26 mouse cellular contexts compared by ENCODE assay signal in the genomic region with DNA sequence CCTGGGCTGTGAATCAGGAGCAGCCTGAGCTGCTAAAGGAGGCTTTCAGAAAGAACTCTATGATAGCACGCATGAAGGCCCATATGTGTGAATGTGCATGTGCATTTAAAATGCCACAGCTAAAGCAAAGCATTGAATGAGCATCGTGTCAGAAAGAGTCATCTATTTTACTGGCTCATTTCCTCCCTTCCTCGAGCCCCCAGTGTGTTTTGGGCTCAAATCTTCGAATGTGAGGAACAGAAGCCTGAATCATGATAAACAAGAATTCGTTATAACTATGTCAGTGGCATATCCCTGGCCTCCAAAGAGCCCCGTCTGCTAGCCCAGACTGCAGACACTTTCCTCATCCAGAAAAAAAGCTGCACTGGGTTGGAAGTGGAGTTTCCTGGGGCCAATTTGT.
A peak's percentile ranks its signal among the peaks of the same experiment; 100 is the strongest.
DNase-seq lines count a peak whose midpoint lies in the region; ATAC-seq and TF ChIP-seq lines count a peak whose summit lies in the region.
"Had no signal": no experiment of that assay in that cellular context is flagged by ENCODE, and none has a peak within 500 bp of the region (broad histone marks: within the 10 kb centered on the region; RNA-seq: fewer than 3 reads in every experiment).

No protein-coding gene starts in this region.

- H3K4me2 ChIP-seq in hindbrain, embryonic 11.5 days (replicated peaks; ENCODE audit: low read depth, low read length), result no peak overlapping the region
- H3K4me2 ChIP-seq in hindbrain, embryonic 16.5 days (ENCODE audit: low read length), result no peak overlapping the region
- H3K4me2 ChIP-seq: embryonic facial prominence, embryonic 12.5 days; heart, embryonic 15.5 days; intestine, embryonic 15.5 days; limb, embryonic 15.5 days; liver, embryonic 15.5 days; lung, embryonic 15.5 days had no signal

- no peaks in the 10 kb centered on the region for H3K36me3 ChIP-seq in hindbrain, embryonic 10.5 days
- H3K36me3 ChIP-seq in hindbrain, embryonic 11.5 days (ENCODE audit: control insufficient read depth, insufficient read depth, low read length), result no peaks in the 10 kb centered on the region
- no peaks in the 10 kb centered on the region for H3K36me3 ChIP-seq in embryonic facial prominence, embryonic 10.5 days (replicated peaks)
- H3K36me3 ChIP-seq in hindbrain, embryonic 16.5 days (ENCODE audit: control insufficient read depth, insufficient read depth, low read length), result no peaks in the 10 kb centered on the region
- H3K36me3 ChIP-seq: embryonic facial prominence, embryonic 12.5 days; G1E; heart, embryonic 15.5 days; intestine, embryonic 15.5 days; limb, embryonic 15.5 days; liver, embryonic 15.5 days; lung, embryonic 15.5 days had no signal

- no peak for TF ChIP-seq CTCF in layer of hippocampus, adult 2 months (conservative IDR thresholded peaks at IDR 0.05)

- peaks cover 4% of the 10 kb centered on the region for H3K27me3 ChIP-seq in hindbrain, embryonic 10.5 days (ENCODE audit: insufficient read depth, poor library complexity, severe bottlenecking)
- H3K27me3 ChIP-seq in hindbrain, embryonic 11.5 days (ENCODE audit: control insufficient read depth, insufficient read depth, low read length), result no peaks in the 10 kb centered on the region
- H3K27me3 ChIP-seq in embryonic facial prominence, embryonic 10.5 days (replicated peaks; ENCODE audit: low read depth, poor library complexity, severe bottlenecking), result no peaks in the 10 kb centered on the region
- no peaks in the 10 kb centered on the region for H3K27me3 ChIP-seq in hindbrain, embryonic 16.5 days (replicated peaks; ENCODE audit: control insufficient read depth, insufficient read depth, low read length)
- H3K27me3 ChIP-seq: embryonic facial prominence, embryonic 12.5 days; heart, embryonic 15.5 days; intestine, embryonic 15.5 days; limb, embryonic 15.5 days; liver, embryonic 15.5 days; lung, embryonic 15.5 days; megakaryocyte, embryonic 14.5 days; Patski had no signal

- H3K27ac ChIP-seq in hindbrain, embryonic 10.5 days, result 0 out of 2 replicates have a peak overlapping the region, but pooled peaks have one; percentile 53
- H3K27ac ChIP-seq in hindbrain, embryonic 11.5 days (ENCODE audit: low read depth, low read length), result no peak overlapping the region
- H3K27ac ChIP-seq in layer of hippocampus, adult 2 months, result peak overlapping the region; percentile 48; the same call in 1 of the 2 replicates
- H3K27ac ChIP-seq in embryonic facial prominence, embryonic 10.5 days (replicated peaks), result peak overlapping the region; percentile 63
- H3K27ac ChIP-seq in hindbrain, embryonic 16.5 days (ENCODE audit: low read depth, low read length), result no peak overlapping the region
- H3K27ac ChIP-seq: embryonic facial prominence, embryonic 12.5 days; gastrocnemius, adult 2 months; heart, embryonic 15.5 days; intestine, embryonic 15.5 days; left cerebral cortex, adult 2 months; limb, embryonic 15.5 days; liver, embryonic 15.5 days; lung, embryonic 15.5 days had no signal

- no peak for ATAC-seq in hindbrain, embryonic 11.5 days (ENCODE audit: low FRiP score)
- 0 out of 2 replicates have a peak, but pooled peaks have one; percentile 37 for ATAC-seq in hindbrain, embryonic 16.5 days
- ATAC-seq: intestine, embryonic 15.5 days; Patski had no signal

- DNase-seq in hindbrain, embryonic 10.5 days (ENCODE audit: low spot score), result no peak
- no peak for DNase-seq in hindbrain, embryonic 11.5 days (ENCODE audit: low spot score)
- DNase-seq in layer of hippocampus, adult 2 months (ENCODE audit: low spot score in 2 of 2), result no peak
- no peak for DNase-seq in layer of hippocampus, adult 9-10 months (ENCODE audit: low spot score)
- no peak for DNase-seq in embryonic facial prominence, embryonic 10.5 days (ENCODE audit: low spot score)
- no peak for DNase-seq in frontal cortex, postnatal 10 days (ENCODE audit: low spot score in 2 of 2)
- no peak for DNase-seq in spleen, postnatal 4 days (ENCODE audit: low spot score in 2 of 2)
- DNase-seq: adrenal gland, adult 8-10 months; cerebellum, adult 8-10 months; gastrocnemius, adult 2 months; heart, postnatal 4 days; kidney, adult 8-10 months; lung, postnatal 36 days; midbrain, embryonic 14.5 days; spleen, adult 18-20 months had no signal

- no peak overlapping the region for H3K9ac ChIP-seq in hindbrain, embryonic 11.5 days (ENCODE audit: low read depth, low read length)
- no peak overlapping the region for H3K9ac ChIP-seq in hindbrain, embryonic 16.5 days (ENCODE audit: low read depth, low read length)
- H3K9ac ChIP-seq: embryonic facial prominence, embryonic 12.5 days; heart, embryonic 15.5 days; intestine, embryonic 15.5 days; limb, embryonic 15.5 days; liver, embryonic 15.5 days; lung, embryonic 15.5 days had no signal

- peaks cover 32% of the 10 kb centered on the region for H3K4me1 ChIP-seq in hindbrain, embryonic 10.5 days (replicated peaks)
- no peaks in the 10 kb centered on the region for H3K4me1 ChIP-seq in hindbrain, embryonic 11.5 days (replicated peaks; ENCODE audit: control insufficient read depth, insufficient read depth, low read length)
- peaks cover 36% of the 10 kb centered on the region for H3K4me1 ChIP-seq in embryonic facial prominence, embryonic 10.5 days
- no peaks in the 10 kb centered on the region for H3K4me1 ChIP-seq in hindbrain, embryonic 16.5 days (ENCODE audit: control insufficient read depth, insufficient read depth, low read depth, low read length)
- H3K4me1 ChIP-seq: liver, embryonic 15.5 days; megakaryocyte, embryonic 14.5 days had no signal

- H3K4me3 ChIP-seq in hindbrain, embryonic 10.5 days, result no peak overlapping the region
- no peak overlapping the region for H3K4me3 ChIP-seq in hindbrain, embryonic 11.5 days (ENCODE audit: low read depth, low read length)
- H3K4me3 ChIP-seq in layer of hippocampus, adult 2 months, result no peak overlapping the region
- H3K4me3 ChIP-seq in embryonic facial prominence, embryonic 10.5 days, result no peak overlapping the region
- no peak overlapping the region for H3K4me3 ChIP-seq in hindbrain, embryonic 16.5 days (ENCODE audit: low read length)
- H3K4me3 ChIP-seq: embryonic facial prominence, embryonic 12.5 days; gastrocnemius, adult 2 months; heart, embryonic 15.5 days; intestine, embryonic 15.5 days; left cerebral cortex, adult 2 months; limb, embryonic 15.5 days; liver, embryonic 15.5 days; lung, embryonic 15.5 days; megakaryocyte, embryonic 14.5 days had no signal

- no peaks in the 10 kb centered on the region for H3K9me3 ChIP-seq in hindbrain, embryonic 10.5 days
- no peaks in the 10 kb centered on the region for H3K9me3 ChIP-seq in hindbrain, embryonic 11.5 days (ENCODE audit: control insufficient read depth, low read length)
- H3K9me3 ChIP-seq in embryonic facial prominence, embryonic 10.5 days, result no peaks in the 10 kb centered on the region
- H3K9me3 ChIP-seq in hindbrain, embryonic 16.5 days (ENCODE audit: control insufficient read depth, low read length), result no peaks in the 10 kb centered on the region
- H3K9me3 ChIP-seq: embryonic facial prominence, embryonic 12.5 days; heart, embryonic 15.5 days; intestine, embryonic 15.5 days; limb, embryonic 15.5 days; liver, embryonic 15.5 days; lung, embryonic 15.5 days had no signal

- WGBS in hindbrain, embryonic 10.5 days, result 76% methylated on average over 6 of the region's 6 CpGs
- WGBS in hindbrain, embryonic 11.5 days, result 68% methylated on average over 6 of the region's 6 CpGs
- WGBS in embryonic facial prominence, embryonic 10.5 days, result 63% methylated on average over 6 of the region's 6 CpGs
- WGBS in hindbrain, embryonic 16.5 days, result 58% methylated on average over 6 of the region's 6 CpGs

Comparison
In these comparisons a context has a peak if more than half of its experiments do, and no peak if none do; other contexts are left out.
1. H3K27ac ChIP-seq: peak in hindbrain, embryonic 10.5 days (single experiment), layer of hippocampus, adult 2 months (single experiment) and embryonic facial prominence, embryonic 10.5 days (single experiment); none in hindbrain, embryonic 11.5 days (single experiment) and hindbrain, embryonic 16.5 days (single experiment).